Mouse (Mus musculus): ENCODE measurements around the gene 4632433K11Rik. TPM values are rescaled to one million over a fixed set of nuclear protein-coding genes. Genes with fewer than 3 reads are reported as not detected.

The 4632433K11Rik gene
- polyA plus RNA-seq, 1 experiment from 2014 or later = not detected

- Histone ChIP-seq H3K4me3 (ENCODE audit: low read depth, low read length) (peak overlapping the region; percentile 66), H3K27ac (ENCODE audit: low read depth, low read length) (peak overlapping the region; percentile 96; the same call in 1 of the 2 replicates)
These were observed 5.0 kb downstream of the 4632433K11Rik start for GRCm38 (mm10) chr7:5038940-5039339.

GRCm38 (mm10) chr7:5044981-5045380, 11.1 kb downstream of the 4632433K11Rik start:
- DNase-seq (ENCODE audit: low spot score) (no peak), ATAC-seq (ENCODE audit: low FRiP score) (no peak)
- 81% methylated on average over 2 of the region's 2 CpGs for WGBS
- H3K4me3 ChIP-seq (ENCODE audit: low read depth, low read length) = no peak overlapping the region
- no peaks in the 10 kb centered on the region for H3K27me3 ChIP-seq (ENCODE audit: control insufficient read depth, insufficient read depth, low read length)
- no peak overlapping the region for H3K4me2 ChIP-seq (replicated peaks; ENCODE audit: low read depth, low read length)
- H3K4me1 ChIP-seq (replicated peaks; ENCODE audit: control insufficient read depth, insufficient read depth, low read length) = no peaks in the 10 kb centered on the region
- H3K9ac ChIP-seq (ENCODE audit: low read depth, low read length) = no peak overlapping the region
- no peaks in the 10 kb centered on the region for H3K9me3 ChIP-seq (ENCODE audit: control insufficient read depth, low read length)
- H3K36me3 ChIP-seq (ENCODE audit: control insufficient read depth, insufficient read depth, low read length) = 0 out of 2 replicates have a peak, but pooled peaks cover 2% of the 10 kb centered on the region
- H3K27ac ChIP-seq (ENCODE audit: low read depth, low read length) = no peak overlapping the region

More at GRCm38 (mm10) chr7:5038940-5039339, 5.0 kb downstream of the 4632433K11Rik start:
- no peaks in the 10 kb centered on the region for H3K9me3 ChIP-seq (ENCODE audit: control insufficient read depth, low read length)
- peak overlapping the region; percentile 47 for H3K4me2 ChIP-seq (replicated peaks; ENCODE audit: low read depth, low read length)
- no peaks in the 10 kb centered on the region for H3K4me1 ChIP-seq (replicated peaks; ENCODE audit: control insufficient read depth, insufficient read depth, low read length)
- H3K9ac ChIP-seq (ENCODE audit: low read depth, low read length) = peak overlapping the region; percentile 85
- DNase-seq (ENCODE audit: low spot score) = no peak
- no peaks in the 10 kb centered on the region for H3K27me3 ChIP-seq (ENCODE audit: control insufficient read depth, insufficient read depth, low read length)
- H3K36me3 ChIP-seq (ENCODE audit: control insufficient read depth, insufficient read depth, low read length) = peaks cover 11% of the 10 kb centered on the region; the same call in 1 of the 2 replicates
- 46% methylated on average over 5 of the region's 5 CpGs for WGBS
- no peak for ATAC-seq (ENCODE audit: low FRiP score)

GRCm38 (mm10) chr7:5046112-5046511, 12.2 kb downstream of the 4632433K11Rik start:
- no peaks in the 10 kb centered on the region for H3K4me1 ChIP-seq (replicated peaks; ENCODE audit: control insufficient read depth, insufficient read depth, low read length)
- H3K27ac ChIP-seq (ENCODE audit: low read depth, low read length) = no peak overlapping the region
- H3K36me3 ChIP-seq (ENCODE audit: control insufficient read depth, insufficient read depth, low read length) = no peaks in the 10 kb centered on the region
- H3K9me3 ChIP-seq (ENCODE audit: control insufficient read depth, low read length) = no peaks in the 10 kb centered on the region
- no peak for DNase-seq (ENCODE audit: low spot score)
- H3K4me3 ChIP-seq (ENCODE audit: low read depth, low read length) = no peak overlapping the region
- no peak overlapping the region for H3K4me2 ChIP-seq (replicated peaks; ENCODE audit: low read depth, low read length)
- WGBS = 79% methylated on average over 2 of the region's 2 CpGs
- no peak for ATAC-seq (ENCODE audit: low FRiP score)
- no peak overlapping the region for H3K9ac ChIP-seq (ENCODE audit: low read depth, low read length)
- H3K27me3 ChIP-seq (ENCODE audit: control insufficient read depth, insufficient read depth, low read length) = no peaks in the 10 kb centered on the region

DNA sequence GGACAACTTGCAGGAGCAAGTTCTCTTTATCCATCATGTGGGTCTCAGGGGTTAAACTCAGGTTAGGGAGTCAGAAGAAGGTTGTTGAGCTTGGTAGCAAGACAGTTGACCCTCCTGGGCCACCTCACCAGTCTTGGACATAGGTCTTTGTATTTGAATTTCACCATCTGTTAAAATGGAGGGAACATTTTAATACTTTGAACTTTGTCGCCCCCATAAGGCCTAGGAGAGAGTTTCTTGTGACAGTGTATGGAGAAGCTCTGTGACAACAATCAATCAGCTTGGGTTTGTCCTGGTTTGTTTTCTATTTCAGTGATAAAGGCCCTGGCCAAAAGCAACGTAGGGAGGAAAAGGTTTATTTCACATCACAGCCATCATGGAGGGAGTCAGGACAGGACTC, 13.4 kb downstream of the 4632433K11Rik start:
- H3K4me3 ChIP-seq (ENCODE audit: low read depth, low read length) = no peak overlapping the region
- WGBS = 26% methylated on average over 2 of the region's 2 CpGs
- no peak overlapping the region for H3K4me2 ChIP-seq (replicated peaks; ENCODE audit: low read depth, low read length)
- H3K36me3 ChIP-seq (ENCODE audit: control insufficient read depth, insufficient read depth, low read length) = no peaks in the 10 kb centered on the region
- no peaks in the 10 kb centered on the region for H3K4me1 ChIP-seq (replicated peaks; ENCODE audit: control insufficient read depth, insufficient read depth, low read length)
- H3K9me3 ChIP-seq (ENCODE audit: control insufficient read depth, low read length) = no peaks in the 10 kb centered on the region
- H3K27ac ChIP-seq (ENCODE audit: low read depth, low read length) = no peak overlapping the region
- ATAC-seq (ENCODE audit: low FRiP score) (no peak), DNase-seq (ENCODE audit: low spot score) (peak; percentile 37)
- H3K9ac ChIP-seq (ENCODE audit: low read depth, low read length) = no peak overlapping the region
- H3K27me3 ChIP-seq (ENCODE audit: control insufficient read depth, insufficient read depth, low read length) = peaks cover 2% of the 10 kb centered on the region

DNA sequence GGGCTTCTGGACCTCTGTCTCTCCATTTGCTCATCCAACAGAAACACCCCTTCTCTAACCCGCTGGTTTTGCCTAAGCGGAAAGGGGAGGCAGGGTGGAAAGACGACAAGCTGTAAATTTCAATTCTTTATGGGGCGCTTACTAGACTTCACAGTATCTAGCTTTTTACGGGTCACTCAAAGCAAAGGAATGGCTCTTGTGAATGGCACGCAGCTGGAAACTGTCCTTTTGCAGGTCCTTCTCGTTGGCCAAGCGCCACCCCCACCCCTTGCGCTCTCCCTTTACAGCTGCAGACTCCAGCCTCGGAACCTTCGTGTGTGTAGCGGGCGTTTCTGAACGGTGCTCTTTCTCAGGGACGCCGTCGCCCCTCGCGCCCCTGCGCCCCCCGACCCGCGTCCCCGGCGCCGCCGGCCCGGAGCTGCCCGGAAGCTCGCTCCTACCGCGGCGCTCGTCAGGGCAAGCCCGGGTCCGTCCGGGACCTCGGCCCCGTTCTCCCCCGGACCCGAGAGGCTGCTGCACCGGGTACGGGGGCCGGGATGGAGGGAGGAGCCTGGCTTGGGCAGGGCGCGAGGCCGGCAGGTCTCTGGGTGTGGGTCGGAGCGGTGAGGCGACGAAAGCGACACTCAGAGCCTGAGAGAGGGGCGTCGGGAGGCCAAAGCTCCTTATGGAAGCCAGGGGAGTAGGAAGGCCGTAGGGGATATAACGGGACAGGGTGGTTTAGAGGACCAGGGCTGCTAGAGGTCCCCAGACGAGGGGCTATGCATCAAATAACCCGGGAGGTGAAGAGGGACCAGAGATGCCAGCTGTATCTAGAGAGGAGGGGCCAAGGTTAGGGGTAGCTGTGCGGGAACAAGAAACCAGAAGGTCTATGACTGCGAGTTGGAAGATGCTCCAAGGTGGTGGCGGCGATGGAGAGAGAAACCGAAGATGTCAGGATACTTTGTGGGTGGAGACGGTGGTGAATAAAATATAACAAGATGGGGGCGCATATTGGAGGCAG, 17.6 kb downstream of the 4632433K11Rik start, which contains the start of gene Zfp580:
Gene Zfp580 (plus strand): TSS at position 346 of the 1,000 bp plus-strand sequence.
- no peaks in the 10 kb centered on the region for H3K36me3 ChIP-seq (ENCODE audit: control insufficient read depth, insufficient read depth, low read length)
- H3K4me2 ChIP-seq (replicated peaks; ENCODE audit: low read depth, low read length) = peak within 1 kb of the TSS; percentile 85
- peaks cover 44% of the 10 kb centered on the region for H3K27me3 ChIP-seq (ENCODE audit: control insufficient read depth, insufficient read depth, low read length)
- H3K9me3 ChIP-seq (ENCODE audit: control insufficient read depth, low read length) = no peaks in the 10 kb centered on the region
- H3K4me3 ChIP-seq (ENCODE audit: low read depth, low read length) = peak within 1 kb of the TSS; percentile 76
- H3K9ac ChIP-seq (ENCODE audit: low read depth, low read length) = peak within 1 kb of the TSS; percentile 90
- H3K27ac ChIP-seq (ENCODE audit: low read depth, low read length) = peak within 1 kb of the TSS; percentile 79
- ATAC-seq (ENCODE audit: low FRiP score) = peak; percentile 85
- peak; percentile 91 for DNase-seq (ENCODE audit: low spot score)
- peaks cover 14% of the 10 kb centered on the region for H3K4me1 ChIP-seq (replicated peaks; ENCODE audit: control insufficient read depth, insufficient read depth, low read length)
- WGBS = 1% methylated on average over 43 of the region's 65 CpGs

GRCm38 (mm10) chr7:5052438-5052837, 18.5 kb downstream of the 4632433K11Rik start:
- Histone ChIP-seq H3K9ac (ENCODE audit: low read depth, low read length) (no peak overlapping the region; the same call in 1 of the 2 replicates), H3K4me1 (replicated peaks; ENCODE audit: control insufficient read depth, insufficient read depth, low read length) (peaks cover 20% of the 10 kb centered on the region), H3K36me3 (ENCODE audit: control insufficient read depth, insufficient read depth, low read length) (no peaks in the 10 kb centered on the region), H3K27ac (ENCODE audit: low read depth, low read length) (no peak overlapping the region), H3K4me3 (ENCODE audit: low read depth, low read length) (peak overlapping the region; percentile 76), H3K4me2 (replicated peaks; ENCODE audit: low read depth, low read length) (peak overlapping the region; percentile 85), H3K27me3 (ENCODE audit: control insufficient read depth, insufficient read depth, low read length) (peaks cover 54% of the 10 kb centered on the region), H3K9me3 (ENCODE audit: control insufficient read depth, low read length) (no peaks in the 10 kb centered on the region)
- WGBS = 3% methylated on average over 12 of the region's 12 CpGs
- DNase-seq (ENCODE audit: low spot score) (peak; percentile 36), ATAC-seq (ENCODE audit: low FRiP score) (no peak)

GRCm38 (mm10) chr7:5052931-5053343, 19.0 kb downstream of the 4632433K11Rik start:
- Histone ChIP-seq H3K4me1 (replicated peaks; ENCODE audit: control insufficient read depth, insufficient read depth, low read length) (peaks cover 20% of the 10 kb centered on the region), H3K36me3 (ENCODE audit: control insufficient read depth, insufficient read depth, low read length) (no peaks in the 10 kb centered on the region), H3K9ac (ENCODE audit: low read depth, low read length) (peak overlapping the region; percentile 35), H3K27me3 (ENCODE audit: control insufficient read depth, insufficient read depth, low read length) (peaks cover 59% of the 10 kb centered on the region), H3K4me2 (replicated peaks; ENCODE audit: low read depth, low read length) (peak overlapping the region; percentile 85), H3K27ac (ENCODE audit: low read depth, low read length) (no peak overlapping the region), H3K9me3 (ENCODE audit: control insufficient read depth, low read length) (no peaks in the 10 kb centered on the region), H3K4me3 (ENCODE audit: low read depth, low read length) (peak overlapping the region; percentile 76)
- no peak for ATAC-seq (ENCODE audit: low FRiP score)
- 3% methylated on average over 45 of the region's 45 CpGs for WGBS
- no peak for DNase-seq (ENCODE audit: low spot score)

DNA sequence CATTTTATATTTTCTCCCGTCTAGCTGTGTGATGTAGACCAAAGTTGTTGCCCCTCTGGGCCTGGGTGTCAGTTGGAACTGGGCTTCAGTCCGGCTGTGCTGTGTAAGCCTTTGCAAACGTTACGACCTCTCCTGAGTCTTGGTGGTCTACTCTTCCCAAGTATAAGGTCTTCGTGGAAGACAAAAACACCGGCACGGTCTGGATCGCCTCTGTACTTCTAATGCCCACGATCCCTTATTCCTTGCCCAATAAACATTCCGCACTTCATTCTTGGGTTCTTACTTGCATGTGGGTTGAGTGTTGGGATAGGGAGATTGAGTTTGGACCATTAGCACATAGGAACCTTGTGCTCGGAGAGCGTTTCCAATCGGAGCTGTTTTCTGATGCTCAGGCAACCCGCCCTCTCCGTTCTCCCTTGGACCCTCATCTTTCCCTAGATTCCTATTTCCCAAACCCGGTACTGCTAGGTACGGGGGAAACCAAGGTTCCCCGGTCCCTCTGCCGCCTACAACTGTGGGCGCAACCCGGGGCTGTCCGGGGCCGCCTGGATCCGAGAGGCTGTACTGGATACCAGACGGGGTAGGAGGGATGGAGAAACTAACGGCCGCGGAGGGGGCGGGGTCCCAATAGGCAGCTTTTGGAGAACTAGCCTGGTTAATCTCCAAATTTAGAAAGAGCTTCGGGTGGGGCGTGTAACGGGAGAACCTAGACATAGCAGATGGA, 19.7 kb downstream of the 4632433K11Rik start:
- peaks cover 61% of the 10 kb centered on the region for H3K27me3 ChIP-seq (ENCODE audit: control insufficient read depth, insufficient read depth, low read length)
- ATAC-seq (ENCODE audit: low FRiP score) = no peak
- H3K36me3 ChIP-seq (ENCODE audit: control insufficient read depth, insufficient read depth, low read length) = no peaks in the 10 kb centered on the region
- H3K4me3 ChIP-seq (ENCODE audit: low read depth, low read length) = peak overlapping the region; percentile 76
- WGBS = 8% methylated on average over 32 of the region's 32 CpGs
- H3K27ac ChIP-seq (ENCODE audit: low read depth, low read length) = no peak overlapping the region
- peaks cover 20% of the 10 kb centered on the region for H3K4me1 ChIP-seq (replicated peaks; ENCODE audit: control insufficient read depth, insufficient read depth, low read length)
- H3K9me3 ChIP-seq (ENCODE audit: control insufficient read depth, low read length) = no peaks in the 10 kb centered on the region
- peak; percentile 34 for DNase-seq (ENCODE audit: low spot score)
- 0 out of 2 replicates have a peak overlapping the region, but pooled peaks have one; percentile 34 for H3K9ac ChIP-seq (ENCODE audit: low read depth, low read length)
- peak overlapping the region; percentile 85 for H3K4me2 ChIP-seq (replicated peaks; ENCODE audit: low read depth, low read length)
